Mouse (Mus musculus) midbrain, postnatal 0 days (tissue): ENCODE data around the gene Ttc30a2. TPM values are rescaled to one million over a fixed set of nuclear protein-coding genes. Genes with fewer than 3 reads are reported as not detected.
"Not testable (repeated sequence)": the region's sequence is repeated elsewhere in the genome, so short reads cannot be mapped to it uniquely, and the experiment has no call there.

Experiments used
- ATAC-seq: fragments of 200-750 bp; cut with Nextera tagmentation; 2 replicates; pipeline ENCODE4 v1.8.0; 2017; ENCODE audit warnings: moderate number of reproducible peaks, mild to moderate bottlenecking, moderate TSS enrichment, moderate library complexity; ENCODE audit not compliant: low FRiP score
- DNase-seq: peaks from one replicate; pipeline ENCODE4 v3.0.0-alpha.2; 2015; ENCODE audit warnings: low spot score
- H3K27ac ChIP-seq: fragments of 300-500 bp; sonication (generic); 2 replicates; pipeline ENCODE4 v1.5.1; 2014; ENCODE audit warnings: low read depth, mild to moderate bottlenecking, low read length, mixed read lengths
- H3K27me3 ChIP-seq: fragments of 300-500 bp; sonication (generic); 2 replicates; pipeline ENCODE4 v1.6.1; 2014; ENCODE audit warnings: low read length, control low read depth, mixed read lengths; ENCODE audit not compliant: insufficient read depth
- H3K36me3 ChIP-seq: fragments of 300-500 bp; sonication (generic); 2 replicates; pipeline ENCODE4 v1.6.1; 2014; ENCODE audit warnings: low read length, control low read depth, mixed read lengths; ENCODE audit not compliant: insufficient read depth
- H3K4me1 ChIP-seq: fragments of 300-500 bp; sonication (generic); 2 replicates; pipeline ENCODE4 v1.6.1; 2014; ENCODE audit warnings: mild to moderate bottlenecking, control low read depth, antibody characterized with exemption, low read length, mixed read lengths; ENCODE audit not compliant: insufficient read depth
- H3K4me2 ChIP-seq: fragments of 300-500 bp; sonication (generic); 2 replicates; pipeline ENCODE4 v1.6.1; 2014; ENCODE audit warnings: low read depth, mild to moderate bottlenecking, low read length, mixed read lengths; ENCODE audit not compliant: poor library complexity, severe bottlenecking
- H3K4me3 ChIP-seq: fragments of 300-500 bp; sonication (generic); 2 replicates; pipeline ENCODE4 v1.5.1; 2014; ENCODE audit warnings: low read depth, mild to moderate bottlenecking, low read length, moderate library complexity
- H3K9ac ChIP-seq: fragments of 300-500 bp; sonication (generic); replicated peaks from 2 replicates; pipeline ENCODE4 v1.6.1; 2014; ENCODE audit warnings: mild to moderate bottlenecking, low read length, moderate library complexity, mixed read lengths; ENCODE audit not compliant: poor library complexity, severe bottlenecking
- H3K9me3 ChIP-seq: fragments of 300-500 bp; sonication (generic); 2 replicates; pipeline ENCODE4 v1.6.1; 2016; ENCODE audit warnings: low read length, control low read depth
- CTCF ChIP-seq: IDR thresholded peaks from 2 replicates; pipeline ENCODE4 v1.5.1; 2016; ENCODE audit warnings: antibody characterized with exemption, mild to moderate bottlenecking
- WGBS: fragments of 180-500 bp; shearing (Covaris S2); extraction: QIAGEN DNeasy Blood & Tissue Kit; methylation state at CpG from one replicate; pipeline ENCODE4 v1.1.7; 2014; 5-methylcytosine and 5-hydroxymethylcytosine counted together
- polyA plus RNA-seq: library from polyadenylated mRNA; unstranded; fragments of >200 nt; fragmentation: Nextera tagmentation; extraction: Ambion mirVana; gene quantifications from 2 replicates; pipeline ENCODE4 v1.2.1, GENCODE M21; 2015
- total RNA-seq: library from RNA; depleted of rRNA; stranded (reverse); fragments of >200 nt; gene quantifications from 2 replicates; pipeline ENCODE4 v1.2.3, GENCODE M21; 2014

The Ttc30a2 gene
- total and polyA plus RNA-seq, 2 experiments from 2014 or later: 0.36 to 1.1 TPM

- DNase-seq: no peak
- ATAC-seq: no peak
- H3K36me3 ChIP-seq: no peaks in the 10 kb centered on the region
- no peak overlapping the region for H3K9ac ChIP-seq
- H3K27me3 ChIP-seq: no peaks in the 10 kb centered on the region
- no peaks in the 10 kb centered on the region for H3K4me1 ChIP-seq
- 91% methylated on average over 8 of the region's 8 CpGs for WGBS
- H3K27ac ChIP-seq: no peak overlapping the region
- no peaks in the 10 kb centered on the region for H3K9me3 ChIP-seq
- H3K4me2 ChIP-seq: no peak overlapping the region
- TF ChIP-seq CTCF: no peak
- H3K4me3 ChIP-seq: no peak overlapping the region
Measured at GRCm38 (mm10) chr2:75950685-75951084, 27.3 kb downstream of the Ttc30a2 start.

- DNase-seq (peak; percentile 90), ATAC-seq (peak; percentile 87)
- Histone ChIP-seq H3K9ac (peak within 1 kb of the TSS; percentile 61), H3K4me3 (peak within 1 kb of the TSS; percentile 48), H3K9me3 (no peaks in the 10 kb centered on the region), H3K36me3 (no peaks in the 10 kb centered on the region), H3K27ac (peak within 1 kb of the TSS; percentile 83), H3K27me3 (no peaks in the 10 kb centered on the region), H3K4me2 (peak within 1 kb of the TSS; percentile 52), H3K4me1 (no peaks in the 10 kb centered on the region)
- TF ChIP-seq CTCF: no peak
- 4% methylated on average over 35 of the region's 42 CpGs for whole genome bisulfite sequencing
Measured at GRCm38 (mm10) chr2:75938117-75939063, 39.6 kb downstream of the Ttc30a2 start, which contains the start of gene Ttc30b. TSS of gene Ttc30b (minus strand) at chr2:75938585.

GRCm38 (mm10) chr2:75937520-75938116 lies 40.4 kb downstream of the Ttc30a2 start:
- Histone ChIP-seq H3K9ac (peak overlapping the region; percentile 61; the same call in 1 of the 2 replicates), H3K4me2 (peak overlapping the region; percentile 52), H3K4me3 (peak overlapping the region; percentile 48)
- not testable (repeated sequence) for H3K4me1 ChIP-seq, H3K36me3 ChIP-seq, H3K27ac ChIP-seq, H3K9me3 ChIP-seq, DNase-seq, H3K27me3 ChIP-seq
- peak; percentile 44; the same call in 1 of the 2 replicates for ATAC-seq
- 73% methylated on average over 13 of the region's 17 CpGs for WGBS

GRCm38 (mm10) chr2:75936685-75937084 lies 41.3 kb downstream of the Ttc30a2 start:
- H3K9me3 ChIP-seq, H3K4me3 ChIP-seq, ATAC-seq, H3K9ac ChIP-seq, H3K4me2 ChIP-seq, DNase-seq, H3K4me1 ChIP-seq, H3K27ac ChIP-seq, H3K27me3 ChIP-seq, H3K36me3 ChIP-seq: not testable (repeated sequence)
- 95% methylated on average over 2 of the region's 2 CpGs for WGBS

- no peak overlapping the region for H3K4me3 ChIP-seq
- H3K27ac ChIP-seq: no peak overlapping the region
- H3K9ac ChIP-seq: no peak overlapping the region
- TF ChIP-seq CTCF: no peak
- no peaks in the 10 kb centered on the region for H3K9me3 ChIP-seq
- no peaks in the 10 kb centered on the region; the same call in 1 of the 2 replicates for H3K36me3 ChIP-seq
- ATAC-seq (no peak), DNase-seq (no peak)
- H3K27me3 ChIP-seq: no peaks in the 10 kb centered on the region
- H3K4me1 ChIP-seq: no peaks in the 10 kb centered on the region
- 45% methylated on average over 7 of the region's 7 CpGs for WGBS
- H3K4me2 ChIP-seq: no peak overlapping the region
Measured at GRCm38 (mm10) chr2:75933541-75933940, 44.4 kb downstream of the Ttc30a2 start.

- Histone ChIP-seq H3K9ac (no peak overlapping the region), H3K27me3 (no peaks in the 10 kb centered on the region), H3K4me3 (no peak overlapping the region), H3K4me1 (no peaks in the 10 kb centered on the region), H3K27ac (no peak overlapping the region), H3K9me3 (no peaks in the 10 kb centered on the region), H3K4me2 (no peak overlapping the region), H3K36me3 (peaks cover 8% of the 10 kb centered on the region; the same call in 1 of the 2 replicates)
- no peak for ATAC-seq
- WGBS: 95% methylated on average over 2 of the region's 2 CpGs
- TF ChIP-seq CTCF: no peak
- DNase-seq: no peak
Measured at GRCm38 (mm10) chr2:75930941-75931340, 47.0 kb downstream of the Ttc30a2 start.
